Mouse (Mus musculus) inflammation-experienced regulatory T-cells (primary cell): ENCODE measurements around the gene 5330417H12Rik. TPM values are rescaled to one million over a fixed set of nuclear protein-coding genes. Genes with fewer than 3 reads are reported as not detected.

Experiments used
- polyA plus RNA-seq, 2 experiments: library from polyadenylated mRNA; unstranded; fragments of 100-300 nt; shearing (Covaris generic); gene quantifications; one replicate each; pipeline ENCODE4 v1.2.1; 2017

5330417H12Rik gene
- polyA plus RNA-seq = not detected

GRCm38 (mm10) chr7:107625061-107625460, at the start of gene 5330417H12Rik:
Gene 5330417H12Rik, minus strand, starts transcription at chr7:107625161.

GRCm38 (mm10) chr7:107594857-107595402, 30.0 kb downstream of the 5330417H12Rik start, which contains the start of gene Ppfibp2:
Gene Ppfibp2, plus strand, starts transcription at chr7:107595207.

Other genes starting within 250 kb of the 5330417H12Rik start
- not detected for gene Olfml1, start 57.7 kb downstream of the 5330417H12Rik start, polyA plus RNA-seq
- 1 to 10 TPM; 2.2 to 4.4 TPM for gene Ppfibp2, start 30.0 kb downstream of the 5330417H12Rik start, polyA plus RNA-seq
- under 1 TPM; 0.31 to 0.56 TPM for gene Cyb5r2, start 132.9 kb upstream of the 5330417H12Rik start, polyA plus RNA-seq
- not detected for gene Ovch2, start 176.0 kb upstream of the 5330417H12Rik start, polyA plus RNA-seq
- not detected for gene Olfr467, start 187.1 kb upstream of the 5330417H12Rik start, polyA plus RNA-seq
- not detected for gene Olfr469, start 200.4 kb upstream of the 5330417H12Rik start, polyA plus RNA-seq
- gene Olfr470, start 222.3 kb upstream of the 5330417H12Rik start, polyA plus RNA-seq = not detected